Mouse (Mus musculus) left cerebral cortex, adult 9 months (tissue): ENCODE measurements around the gene Runx3.
"Not testable (repeated sequence)": the region's sequence is repeated elsewhere in the genome, so short reads cannot be mapped to it uniquely, and the experiment has no call there.

Experiments
- DNase-seq, 2 experiments: peaks; one replicate each; pipeline ENCODE4 v3.0.0; 2022; ENCODE audit warnings: low spot score in 2 of 2

Runx3 gene

DNA sequence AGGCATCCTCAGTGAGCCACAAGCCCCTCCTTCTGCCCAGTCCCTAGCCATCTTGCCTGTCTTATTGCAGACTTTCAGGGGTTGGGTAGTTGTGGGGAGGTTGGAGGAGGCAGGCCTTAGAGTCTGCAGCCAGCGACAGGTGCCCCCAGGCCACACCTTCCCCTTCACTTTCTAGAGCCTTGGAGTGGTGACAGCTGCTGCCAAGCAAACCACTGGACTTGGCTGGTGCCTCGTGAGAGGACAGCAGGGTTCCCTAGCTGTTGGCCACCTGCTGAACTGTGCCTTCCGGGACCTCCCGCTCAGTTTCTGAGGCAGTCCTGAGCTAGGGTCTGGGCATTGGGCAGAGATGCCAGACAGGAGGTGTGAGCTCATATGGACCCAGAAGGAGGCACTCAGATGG, 49.0 kb downstream of the Runx3 start:
- no peak for DNase-seq

DNA sequence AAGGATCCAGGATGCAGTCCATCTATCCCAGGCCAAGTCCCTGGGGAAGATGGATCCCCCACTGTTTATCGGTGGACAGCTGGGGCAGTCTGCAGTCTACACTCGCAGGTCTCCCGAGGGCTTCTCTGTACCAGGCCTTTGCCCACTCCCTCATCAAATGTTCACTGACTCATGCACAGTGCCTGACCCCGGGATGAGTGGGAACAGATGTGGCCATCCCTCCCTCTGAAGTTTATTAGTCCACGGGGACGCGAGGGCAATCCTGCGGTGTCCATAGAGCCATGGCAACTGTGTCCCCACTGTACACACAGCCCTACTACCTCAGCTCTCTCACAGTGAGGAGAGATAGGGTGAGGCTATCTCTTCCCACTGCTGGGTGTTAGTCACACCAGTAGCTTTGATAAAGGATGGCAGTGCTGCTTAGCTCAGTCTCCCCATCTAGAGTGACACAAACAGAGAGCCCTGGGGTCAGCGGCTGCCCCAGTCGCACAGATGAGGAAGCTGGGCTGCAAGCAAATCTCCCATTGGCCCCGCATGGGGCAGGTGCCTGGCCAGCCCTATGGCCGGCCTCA, 50.9 kb downstream of the Runx3 start:
- DNase-seq, result no peak

DNA sequence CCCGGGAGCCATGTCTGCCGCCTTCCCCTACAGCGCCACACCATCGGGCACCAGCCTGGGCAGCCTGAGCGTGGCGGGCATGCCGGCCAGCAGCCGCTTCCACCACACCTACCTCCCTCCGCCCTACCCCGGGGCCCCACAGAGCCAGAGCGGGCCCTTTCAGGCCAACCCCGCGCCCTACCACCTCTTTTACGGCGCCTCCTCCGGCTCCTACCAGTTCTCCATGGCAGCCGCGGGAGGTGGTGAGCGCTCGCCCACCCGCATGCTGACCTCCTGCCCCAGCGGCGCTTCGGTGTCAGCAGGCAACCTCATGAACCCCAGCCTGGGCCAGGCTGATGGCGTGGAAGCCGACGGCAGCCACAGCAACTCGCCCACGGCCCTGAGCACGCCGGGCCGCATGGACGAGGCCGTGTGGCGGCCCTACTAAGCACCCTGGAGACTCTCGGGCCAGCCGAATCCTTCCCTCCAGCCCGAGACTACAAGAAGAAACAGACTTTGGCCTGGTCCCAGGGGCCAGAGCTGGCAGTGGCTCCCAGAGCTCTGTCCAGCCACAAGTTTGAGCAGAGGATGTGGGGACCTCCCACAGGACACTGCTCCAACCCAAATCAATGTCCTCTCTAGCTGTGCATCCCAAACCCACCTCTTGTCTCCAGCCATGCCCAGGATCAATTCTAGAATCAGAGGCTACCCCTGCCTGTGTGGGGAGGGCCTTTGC, 55.1 kb downstream of the Runx3 start:
- no peak for DNase-seq

DNA sequence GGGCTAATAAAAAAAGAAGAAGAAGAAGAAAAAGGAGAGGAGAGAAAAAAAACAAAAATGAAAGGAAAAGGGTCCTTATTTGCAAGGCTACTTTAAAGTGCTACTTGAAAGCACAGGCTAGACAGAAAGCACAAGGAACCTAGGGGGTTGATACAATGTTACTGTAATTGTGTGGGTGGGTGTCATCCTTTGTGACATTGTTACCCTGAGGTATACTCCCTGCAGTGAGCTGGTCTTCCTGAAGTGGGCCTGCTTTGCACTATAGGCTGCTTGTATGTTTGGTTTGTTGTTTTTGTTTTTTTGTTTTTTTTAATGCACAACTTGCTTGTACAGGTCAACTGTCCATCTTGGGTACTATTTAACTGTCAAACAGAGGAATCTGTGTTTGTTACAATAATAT, 57.1 kb downstream of the Runx3 start:
- no peak for DNase-seq

DNA sequence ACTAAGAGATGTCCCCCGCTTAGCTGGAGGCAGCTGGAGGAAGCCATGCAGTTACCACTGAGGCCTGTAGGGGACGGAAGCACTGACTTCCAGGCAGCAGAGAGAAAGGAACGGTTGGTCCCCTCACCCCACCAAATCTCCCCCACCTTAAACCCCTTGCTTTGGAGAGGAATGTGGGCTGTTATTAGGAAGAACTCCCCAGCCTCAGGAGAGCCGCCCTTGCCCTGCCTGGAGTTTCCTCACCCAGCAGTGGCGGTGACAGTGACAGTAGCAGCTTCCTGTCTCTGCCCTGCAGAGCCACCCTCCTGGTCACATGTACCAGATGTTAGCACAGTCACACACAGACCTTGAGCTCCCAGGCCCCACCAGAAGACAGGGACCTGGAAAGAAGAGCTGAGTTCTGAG, 58.6 kb downstream of the Runx3 start:
- DNase-seq, result no peak

DNA sequence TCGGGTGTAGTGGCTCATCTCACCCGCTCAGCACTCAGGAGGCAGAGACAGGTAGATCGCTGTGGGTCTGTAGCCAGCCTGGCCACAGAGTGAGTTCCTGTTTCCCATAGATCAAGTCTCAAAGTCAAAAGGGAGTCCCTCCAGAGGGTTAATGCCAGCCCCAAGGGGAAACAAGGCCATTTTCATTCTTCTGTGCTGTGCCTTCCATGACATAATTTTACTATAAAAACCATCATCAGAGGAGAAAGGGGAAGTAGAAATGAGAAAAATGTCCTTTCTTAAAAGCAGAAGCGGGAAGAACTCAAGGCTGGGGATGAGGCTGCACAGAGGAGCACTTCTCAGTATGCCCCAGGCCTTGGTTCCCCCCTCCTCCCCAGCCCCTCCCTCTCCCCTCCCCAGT, 61.4 kb downstream of the Runx3 start:
- no peak for DNase-seq

DNA sequence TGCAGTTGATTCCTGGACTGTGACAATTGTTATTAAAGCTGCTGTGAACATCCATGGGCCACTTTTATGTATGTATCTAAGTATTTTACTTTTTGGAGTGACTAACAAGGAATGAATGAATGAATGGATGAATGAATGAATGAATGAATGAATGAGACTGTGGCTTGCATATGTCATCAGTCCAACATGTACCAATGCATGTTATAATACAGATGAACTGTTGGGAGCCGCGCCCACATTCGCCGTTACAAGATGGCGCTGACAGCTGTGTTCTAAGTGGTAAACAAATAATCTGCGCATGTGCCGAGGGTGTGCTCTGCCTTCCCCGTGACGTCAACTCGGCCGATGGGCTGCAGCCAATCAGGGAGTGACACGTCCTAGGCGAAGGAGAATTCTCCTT, 63.8 kb downstream of the Runx3 start:
- not testable (repeated sequence) for DNase-seq

DNA sequence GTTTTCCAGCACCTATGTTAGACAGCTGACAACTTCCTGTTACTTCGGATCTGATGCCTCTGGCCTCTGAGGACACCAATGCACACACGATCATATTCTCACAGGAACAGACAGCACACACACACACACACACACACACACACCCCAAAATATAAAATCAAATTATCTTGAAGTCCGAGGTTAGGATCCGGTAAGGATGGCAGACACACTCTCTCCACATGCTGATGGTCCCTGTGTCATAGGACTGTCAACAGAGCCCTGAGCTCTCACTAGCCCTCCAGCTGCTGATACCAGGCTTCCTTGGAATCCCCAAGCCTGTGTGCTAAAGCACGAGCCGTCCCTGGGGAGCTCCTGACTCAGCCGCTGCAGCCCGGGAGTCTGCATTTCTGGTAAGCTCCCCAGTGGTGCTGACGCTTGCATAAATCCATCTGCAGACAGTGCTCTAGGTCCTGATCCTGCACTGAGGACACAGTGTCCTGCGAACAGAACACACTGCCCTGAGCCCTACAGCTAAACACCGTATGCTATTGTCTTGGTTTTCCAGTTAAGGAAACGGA, 69.1 kb downstream of the Runx3 start:
- DNase-seq, result no peak

DNA sequence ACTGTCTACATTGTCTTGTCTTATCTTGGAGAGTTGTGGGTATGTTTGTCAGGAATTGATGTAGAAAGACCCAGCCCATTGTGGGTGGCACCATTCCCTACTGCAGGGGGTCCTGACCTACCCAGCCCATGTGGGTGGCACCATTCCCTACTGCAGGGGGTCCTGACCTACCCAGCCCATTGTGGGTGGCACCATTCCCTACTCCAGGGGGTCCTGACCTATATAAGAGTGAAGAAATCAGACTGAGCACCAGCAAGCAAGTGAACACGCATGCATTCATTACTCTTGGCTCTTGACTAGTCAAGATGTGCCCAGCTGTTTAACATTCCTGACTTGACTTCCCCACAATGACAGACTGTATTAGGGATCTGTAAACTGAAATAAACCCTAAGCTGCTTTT, 69.9 kb downstream of the Runx3 start:
- DNase-seq, result no peak

DNA sequence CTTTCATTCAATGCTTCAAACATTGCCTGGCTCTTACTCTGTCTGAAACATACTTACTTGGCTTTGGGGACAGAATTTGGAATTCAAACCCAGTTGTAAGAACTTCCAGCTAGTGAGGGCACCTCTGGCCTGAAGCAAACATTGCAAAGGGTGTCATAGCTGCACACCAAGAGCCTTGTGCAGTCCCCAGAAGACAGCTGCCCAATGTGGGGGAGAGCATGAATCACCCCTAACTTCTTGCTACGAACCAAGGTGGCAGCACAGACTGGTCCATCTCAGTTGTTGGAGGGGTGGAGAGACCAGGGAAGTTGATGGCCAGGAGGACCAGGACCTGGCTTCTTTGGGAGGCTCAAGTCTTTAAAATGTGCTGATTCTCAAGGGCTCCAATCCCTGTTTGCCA, 70.7 kb downstream of the Runx3 start:
- DNase-seq, result no peak

DNA sequence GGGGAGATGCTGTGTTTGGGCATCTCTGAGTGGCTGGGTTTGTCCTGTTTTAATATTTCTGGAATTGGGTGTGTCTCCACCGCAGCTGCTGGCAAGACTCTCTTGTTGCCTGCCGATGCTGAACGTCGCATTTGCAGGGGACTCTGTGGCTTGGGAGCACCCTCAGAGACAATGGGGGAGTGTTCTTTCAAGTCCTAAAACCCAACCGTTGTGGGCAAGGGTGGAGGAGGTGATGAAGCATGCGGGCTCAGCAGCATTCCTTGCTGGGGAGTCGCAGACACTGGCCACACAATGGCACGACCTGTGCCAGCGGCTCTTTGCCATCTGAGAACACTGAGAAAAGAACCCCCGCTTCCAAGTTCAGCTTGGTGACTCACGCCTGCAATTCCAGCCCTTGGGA, 71.2 kb downstream of the Runx3 start:
- DNase-seq, result no peak

DNA sequence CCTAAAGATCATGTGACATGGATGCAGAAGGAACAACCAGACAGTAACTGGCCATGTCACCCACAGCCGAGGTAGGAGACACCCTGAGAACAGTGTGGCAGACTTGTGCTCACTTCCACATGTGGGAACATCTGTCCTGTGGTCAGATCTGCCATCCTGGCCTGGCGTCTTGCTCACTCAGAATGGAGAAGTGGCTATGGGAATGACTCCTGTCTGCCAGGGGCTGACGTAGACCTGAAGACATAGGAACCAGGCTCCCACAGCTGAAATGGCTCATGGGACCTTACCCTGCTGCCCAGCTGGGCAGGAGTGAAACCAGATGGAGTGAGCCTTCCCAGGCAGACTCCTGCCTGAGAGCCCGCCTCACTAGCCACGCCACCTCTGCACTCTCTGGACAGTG, 72.4 kb downstream of the Runx3 start:
- no peak for DNase-seq

DNA sequence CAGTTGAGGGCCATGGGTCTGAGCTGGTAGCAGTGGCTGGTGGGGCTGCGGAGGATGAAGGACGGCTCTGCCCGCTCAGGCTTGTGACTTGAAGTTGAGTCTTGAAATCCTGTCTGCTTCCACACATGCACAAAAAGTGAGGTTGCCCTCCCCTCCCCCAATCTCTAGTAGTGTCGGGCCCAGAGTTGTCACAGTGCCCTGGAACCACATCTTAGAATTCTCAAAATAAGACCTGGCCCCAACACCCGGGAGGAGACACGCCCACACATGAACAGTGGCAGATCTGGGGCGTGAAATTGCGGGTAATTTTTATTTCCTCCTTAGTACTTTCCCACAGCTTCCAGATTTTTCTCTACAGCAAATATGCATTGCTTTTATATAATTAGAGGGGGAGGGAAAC, 77.4 kb downstream of the Runx3 start:
- DNase-seq, result no peak

DNA sequence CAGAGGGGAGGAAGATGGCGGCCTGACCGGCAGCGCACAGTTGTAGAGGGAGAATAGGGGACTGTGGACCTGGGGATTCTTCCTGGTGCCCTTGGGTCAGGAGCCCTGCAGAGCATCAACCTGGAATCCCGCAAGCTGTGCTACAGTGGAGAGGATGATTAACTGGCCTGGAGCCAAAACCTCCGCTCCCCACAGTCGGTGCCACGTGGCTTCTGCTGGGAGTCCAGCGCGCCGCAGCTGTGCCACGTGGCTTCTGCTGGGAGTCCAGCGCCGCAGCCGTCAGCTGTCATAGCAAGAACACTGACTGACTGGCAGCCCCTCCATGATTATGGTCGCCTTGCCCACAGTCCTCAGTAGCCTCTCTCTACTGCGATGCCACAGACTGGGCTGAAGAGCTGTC, 81.3 kb downstream of the Runx3 start:
- DNase-seq, result no peak

DNA sequence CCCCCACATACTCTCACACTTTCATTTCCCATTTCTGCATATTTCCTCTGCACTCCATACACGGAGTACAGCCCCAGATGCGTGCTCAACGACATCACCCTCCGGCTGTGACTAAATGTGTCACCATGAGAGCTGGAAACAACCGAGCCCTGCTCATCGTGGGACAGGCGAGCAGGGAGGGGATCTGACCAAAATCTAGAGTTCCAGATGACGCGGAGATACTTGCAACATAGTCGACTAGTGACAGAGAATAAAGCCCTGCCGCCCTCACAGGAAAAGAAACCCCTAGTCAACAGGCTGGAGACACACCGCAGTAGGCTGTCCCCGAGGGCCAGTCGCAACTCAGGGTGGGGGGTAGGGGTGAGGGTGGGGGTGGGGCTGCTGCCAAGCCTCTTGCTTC, 82.8 kb downstream of the Runx3 start:
- no peak for DNase-seq

DNA sequence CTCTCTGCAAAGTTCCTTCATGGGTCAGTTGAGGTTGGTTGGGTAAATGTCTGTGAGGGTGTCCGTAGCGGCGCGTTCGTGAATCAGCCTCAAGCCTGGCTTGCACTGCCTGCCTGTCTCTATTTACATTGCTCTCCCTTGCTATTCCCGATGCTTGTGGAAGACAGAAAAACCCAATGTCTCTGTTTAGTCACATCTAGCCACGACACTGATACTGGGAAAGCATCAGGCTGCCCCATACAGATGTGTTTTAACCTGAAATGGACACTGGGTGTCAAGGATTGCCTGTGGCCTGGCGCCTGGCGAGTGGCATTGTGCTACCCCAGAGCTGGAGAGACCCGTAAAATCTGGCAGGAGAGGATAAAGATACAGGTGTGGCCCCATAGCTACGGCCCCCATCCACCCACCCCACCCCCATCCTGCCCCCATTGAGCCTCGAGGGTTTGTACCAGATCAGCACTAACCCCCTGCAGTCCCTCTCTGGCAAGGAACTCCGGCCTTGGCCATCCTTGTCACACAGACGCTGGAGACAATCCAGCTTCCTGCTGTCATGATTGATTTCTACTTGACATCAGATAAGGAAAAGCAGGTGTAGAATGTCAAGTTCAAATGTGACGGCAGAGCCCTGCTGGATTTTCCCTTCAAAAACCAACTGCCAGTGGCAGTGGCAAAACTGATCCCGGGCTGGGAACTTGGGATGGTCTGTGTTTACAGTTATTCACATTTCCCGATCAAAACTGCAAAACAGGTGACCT, 83.5 kb downstream of the Runx3 start:
- no peak for DNase-seq

DNA sequence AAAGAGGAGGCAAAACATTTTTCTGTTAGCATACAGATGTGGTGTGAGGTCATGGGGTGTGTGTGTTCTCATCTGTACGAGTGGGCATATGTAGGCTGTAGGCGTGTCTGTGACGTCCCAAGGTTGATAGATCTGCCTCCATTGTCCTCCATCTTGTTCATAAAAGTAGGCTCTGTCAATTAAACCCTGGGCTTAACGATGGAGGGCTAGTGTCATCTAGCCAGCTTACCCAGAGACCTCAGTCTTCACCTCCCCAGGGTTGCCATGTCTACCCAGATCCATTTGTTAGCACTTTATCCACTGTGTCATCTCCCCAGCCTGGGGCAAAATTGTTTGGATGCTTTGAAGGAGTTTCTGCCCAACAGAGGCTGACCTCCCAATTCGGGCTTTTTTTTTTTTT, 84.2 kb downstream of the Runx3 start:
- DNase-seq, result no peak

DNA sequence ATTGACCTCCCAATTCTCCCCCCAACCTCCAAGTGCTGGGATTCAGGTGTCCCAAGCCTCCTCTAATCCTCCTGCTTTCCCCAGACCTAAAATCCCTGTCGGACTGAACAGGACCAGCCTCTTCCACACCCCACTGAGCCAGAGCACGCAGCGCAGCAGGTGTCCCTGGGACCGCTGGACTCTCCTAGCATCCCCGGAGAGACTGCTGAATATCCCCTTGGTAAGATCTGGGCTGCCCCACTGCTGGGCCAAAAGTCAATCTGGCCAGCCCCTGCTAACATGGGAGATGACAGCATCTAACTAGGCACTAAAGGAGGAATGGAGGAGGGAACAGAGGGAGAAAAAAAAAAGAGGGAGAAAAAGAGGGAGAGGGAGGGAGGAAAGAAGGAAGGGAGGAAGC, 84.8 kb downstream of the Runx3 start:
- DNase-seq, result no peak

DNA sequence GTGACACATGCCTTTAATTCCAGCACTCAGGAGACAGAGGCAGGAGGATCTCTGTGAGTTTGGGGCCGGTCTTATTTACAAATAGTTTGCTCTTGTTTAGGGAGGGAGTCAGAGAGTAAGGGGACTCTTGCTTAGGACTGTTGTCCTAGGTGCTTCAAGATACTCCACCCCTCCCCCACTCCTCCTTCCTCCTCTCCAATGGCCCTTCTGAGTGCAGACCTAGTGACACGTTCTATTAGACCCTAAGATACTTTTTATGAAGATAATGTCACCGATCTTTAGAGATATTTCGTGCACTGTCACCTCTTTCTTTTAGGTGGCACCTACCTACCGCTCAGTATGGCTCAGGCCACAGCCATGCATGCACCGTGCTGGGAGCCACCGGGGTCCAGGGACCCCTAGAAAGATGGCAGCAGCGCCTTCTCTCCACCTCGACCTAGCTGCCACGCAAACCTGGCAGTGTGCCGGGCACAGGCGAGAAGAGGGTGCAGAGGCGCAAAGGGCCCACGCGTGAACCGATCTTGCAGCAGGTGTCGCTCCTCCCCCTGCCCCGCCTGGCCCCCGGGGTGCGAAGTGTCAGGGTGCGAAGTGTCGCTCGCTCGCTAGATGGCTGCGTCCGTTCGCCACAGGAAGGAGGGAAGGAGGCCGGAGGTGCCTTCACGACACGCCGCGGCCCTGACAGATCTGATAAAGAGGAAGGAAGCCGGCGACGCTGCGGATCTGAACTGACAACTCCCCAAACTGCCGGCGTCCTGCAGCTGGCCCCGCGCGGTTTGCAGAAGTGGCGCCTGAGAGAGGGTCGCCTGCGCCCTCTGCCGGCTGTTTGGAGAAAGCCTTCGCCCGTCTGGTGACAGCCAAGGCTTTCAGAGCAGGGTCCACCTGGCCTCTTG, 85.5 kb downstream of the Runx3 start:
- peak in 1 of 2 experiments; percentile 74 for DNase-seq

DNA sequence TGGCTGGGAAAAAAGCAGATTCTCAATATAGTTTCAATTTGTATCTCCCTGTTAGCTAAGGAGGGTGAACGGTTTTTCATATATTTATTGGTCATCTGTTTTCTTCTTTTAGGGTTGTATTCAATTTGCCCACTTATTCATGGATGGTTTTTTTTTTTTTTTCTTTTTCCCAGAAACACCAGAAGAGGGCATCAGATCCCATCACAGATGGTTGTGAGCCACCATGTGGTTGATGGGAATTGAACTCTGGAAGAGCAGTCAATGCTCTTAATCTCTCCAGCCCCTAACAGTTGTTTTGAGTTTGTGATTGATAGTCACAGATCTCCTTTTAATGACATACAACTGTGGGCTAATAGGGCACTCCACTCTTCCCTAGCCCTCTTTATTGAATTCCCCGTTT, 89.4 kb downstream of the Runx3 start:
- DNase-seq, result no peak

DNA sequence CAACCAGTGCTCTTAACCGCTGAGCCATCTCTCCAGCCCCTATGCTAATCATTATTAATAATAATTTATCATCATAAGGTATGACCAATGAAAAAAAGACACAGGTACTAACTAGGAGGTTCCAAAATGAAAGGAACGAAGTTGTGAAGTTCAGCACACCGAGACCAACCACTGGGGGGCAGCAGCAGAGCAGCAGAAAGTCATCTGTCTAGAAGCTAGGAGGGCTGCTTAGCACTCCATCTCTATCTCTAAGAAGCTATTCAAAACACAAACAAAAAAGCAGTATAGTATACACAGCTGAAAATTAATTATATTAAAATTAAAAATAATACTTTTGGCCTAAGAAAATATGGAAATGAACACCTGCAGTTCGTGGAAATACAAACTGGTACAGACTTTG, 99.2 kb downstream of the Runx3 start:
- peak in 1 of 2 experiments; percentile 81 for DNase-seq

DNA sequence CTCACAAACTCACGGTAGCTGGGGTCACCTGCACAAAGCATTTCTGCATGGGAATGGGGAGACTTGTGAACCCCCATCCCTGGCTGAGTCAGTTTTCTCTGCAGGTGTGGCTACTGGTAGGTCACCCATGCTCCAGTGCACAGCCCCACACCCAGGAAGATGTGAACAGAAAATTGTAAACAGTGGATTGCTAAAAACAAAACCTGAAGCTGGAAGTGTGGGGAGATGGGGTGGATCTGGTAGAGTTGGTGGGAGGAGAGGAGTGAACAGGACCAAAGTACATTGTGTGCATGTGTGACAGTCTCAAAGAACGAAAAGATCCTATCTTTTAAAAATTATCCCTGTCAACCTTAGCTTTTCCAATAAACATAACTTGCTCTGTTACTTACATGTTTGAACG, 100.2 kb downstream of the Runx3 start:
- DNase-seq, result no peak
